Mouse (Mus musculus): ENCODE data around the gene Etl4.

DNA sequence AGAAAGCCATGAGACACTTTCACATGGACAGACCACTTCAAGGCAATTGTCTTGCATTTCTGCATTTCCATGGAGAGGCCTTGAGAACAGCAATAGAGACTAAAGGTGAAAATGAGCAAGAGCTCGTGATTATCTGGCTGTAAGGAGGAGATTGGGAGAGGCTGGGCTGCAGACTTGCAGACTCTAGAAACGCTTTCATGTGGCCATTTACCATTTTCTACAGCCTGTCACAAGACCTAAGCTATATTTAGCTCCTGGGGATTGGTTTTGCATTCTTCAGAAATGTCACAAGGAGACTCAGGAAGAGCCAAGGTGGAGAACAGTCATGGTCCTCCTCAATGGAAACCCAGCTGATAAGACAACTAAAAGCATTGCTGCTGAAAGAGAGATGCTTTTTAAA is 801.4 kb downstream of the Etl4 start:
- TF ChIP-seq CTCF (IDR thresholded peaks at IDR 0.05; ENCODE audit: low read depth) (no peak), EP300 (IDR thresholded peaks at IDR 0.05; ENCODE audit: low read depth) (no peak)

Data from liver, embryonic 14.5 days (tissue).